Mouse (Mus musculus): Measurements from ENCODE around the gene Slc25a38. TPM values are rescaled to one million over a fixed set of nuclear protein-coding genes. Genes with fewer than 3 reads are reported as not detected.
"Not testable (repeated sequence)": the region's sequence is repeated elsewhere in the genome, so short reads cannot be mapped to it uniquely, and the experiment has no call there.

The Slc25a38 gene
- polyA plus RNA-seq, 1 experiment from 2014 or later: 30.2 TPM

GRCm38 (mm10) chr9:120108953-120109352 is 1.2 kb upstream of the Slc25a38 start:
- H3K27ac ChIP-seq; H3K4me1 ChIP-seq; ATAC-seq (ENCODE audit: insufficient number of reproducible peaks, low FRiP score, low TSS enrichment, low read depth); H3K4me3 ChIP-seq; H3K9me3 ChIP-seq; H3K9ac ChIP-seq; H3K27me3 ChIP-seq; H3K36me3 ChIP-seq; H3K4me2 ChIP-seq: not testable (repeated sequence)
- 94% methylated on average over 12 of the region's 12 CpGs for WGBS

DNA sequence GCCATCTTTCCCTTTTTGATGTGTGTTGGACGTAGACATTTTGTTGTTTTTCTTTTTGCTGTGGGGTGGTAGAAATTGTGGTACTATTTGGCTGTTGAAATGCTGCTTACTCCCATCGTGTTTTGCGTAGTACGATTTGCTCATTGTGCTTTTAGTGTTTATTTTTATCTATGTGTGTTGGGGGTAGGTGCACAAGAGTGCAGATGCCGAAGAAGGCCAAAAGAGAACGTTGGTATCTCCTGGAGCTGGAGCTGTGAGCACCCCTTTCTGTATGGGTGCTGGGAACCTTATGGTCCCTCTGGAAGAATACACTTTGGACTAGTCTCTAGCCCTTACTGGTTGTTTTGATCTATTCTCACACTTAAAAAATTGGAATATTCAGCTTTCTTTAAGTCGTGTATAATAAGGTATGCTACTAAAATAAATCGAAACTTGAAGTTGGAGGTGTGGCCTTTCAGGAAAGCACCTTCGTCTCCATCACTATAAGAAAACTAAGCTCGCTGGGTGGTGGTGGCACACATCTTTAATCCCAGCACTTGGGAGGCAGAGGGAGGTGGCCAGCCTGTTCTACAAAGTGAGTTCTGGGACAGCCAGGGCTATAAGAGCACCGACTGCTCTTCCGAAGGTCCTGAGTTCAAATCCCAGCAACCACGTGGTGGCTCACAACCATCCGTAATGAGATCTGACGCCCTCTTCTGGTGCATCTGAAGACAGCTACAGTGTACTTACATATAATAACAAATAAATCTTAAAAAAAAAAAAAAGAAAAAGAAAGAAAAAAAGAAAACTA is 1.2 kb downstream of the Slc25a38 start:
- H3K9ac ChIP-seq: no peak overlapping the region
- H3K4me2 ChIP-seq: peak overlapping the region; percentile 73
- peaks cover 3% of the 10 kb centered on the region; the same call in 1 of the 2 replicates for H3K36me3 ChIP-seq
- H3K4me3 ChIP-seq: peak overlapping the region; percentile 97
- H3K27ac ChIP-seq: peak overlapping the region; percentile 96
- no peaks in the 10 kb centered on the region for H3K27me3 ChIP-seq
- no peaks in the 10 kb centered on the region for H3K9me3 ChIP-seq
- WGBS: 77% methylated on average over 15 of the region's 15 CpGs
- H3K4me1 ChIP-seq: peaks cover 4% of the 10 kb centered on the region; the same call in 1 of the 2 replicates
- ATAC-seq (ENCODE audit: insufficient number of reproducible peaks, low FRiP score, low TSS enrichment, low read depth): no peak

DNA sequence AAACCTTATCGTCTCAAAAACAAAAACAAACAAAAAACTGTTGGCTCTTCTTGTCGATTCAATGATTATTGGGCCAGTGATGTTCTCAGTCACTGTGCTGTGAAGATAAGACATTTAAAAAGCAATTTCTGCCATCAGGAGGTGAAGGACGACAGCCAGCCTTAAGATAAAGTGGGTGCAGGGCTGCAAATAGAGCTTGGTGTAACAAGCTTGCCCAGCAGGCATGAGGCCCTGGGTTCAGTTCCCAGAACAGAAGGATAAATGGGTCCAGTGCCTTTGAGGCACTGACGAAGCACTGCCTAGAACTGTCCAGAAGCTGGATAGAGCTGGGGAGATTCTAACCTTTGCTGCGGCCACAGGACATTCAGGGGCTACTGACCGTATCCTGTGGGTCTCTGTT is 2.3 kb downstream of the Slc25a38 start:
- no peak overlapping the region for H3K27ac ChIP-seq
- no peak overlapping the region for H3K4me2 ChIP-seq
- peaks cover 9% of the 10 kb centered on the region for H3K36me3 ChIP-seq
- no peaks in the 10 kb centered on the region for H3K9me3 ChIP-seq
- H3K27me3 ChIP-seq: no peaks in the 10 kb centered on the region
- H3K4me3 ChIP-seq: no peak overlapping the region
- WGBS: 92% methylated on average over 6 of the region's 6 CpGs
- peaks cover 4% of the 10 kb centered on the region; the same call in 1 of the 2 replicates for H3K4me1 ChIP-seq
- no peak for ATAC-seq (ENCODE audit: insufficient number of reproducible peaks, low FRiP score, low TSS enrichment, low read depth)
- no peak overlapping the region for H3K9ac ChIP-seq

DNA sequence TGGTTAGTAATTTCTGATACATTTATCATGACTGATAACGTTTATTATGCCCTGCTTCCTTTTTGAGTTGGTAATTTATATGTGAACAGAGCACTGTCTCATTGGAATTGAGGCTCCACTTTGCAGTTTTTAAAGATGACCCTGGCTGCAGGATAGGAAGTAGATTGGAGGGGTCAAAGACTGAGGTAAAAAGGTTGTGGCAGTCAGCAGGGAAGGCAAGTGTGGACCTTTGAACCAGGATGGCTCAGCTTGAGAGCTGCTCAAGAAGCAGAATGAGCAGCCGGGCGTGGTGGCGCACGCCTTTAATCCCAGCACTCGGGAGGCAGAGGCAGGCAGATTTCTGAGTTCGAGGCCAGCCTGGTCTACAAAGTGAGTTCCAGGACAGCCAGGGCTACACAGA is 3.3 kb downstream of the Slc25a38 start:
- no peak overlapping the region for H3K9ac ChIP-seq
- 88% methylated on average over 7 of the region's 7 CpGs for WGBS
- no peak overlapping the region for H3K27ac ChIP-seq
- H3K4me1 ChIP-seq: peaks cover 4% of the 10 kb centered on the region; the same call in 1 of the 2 replicates
- no peaks in the 10 kb centered on the region for H3K9me3 ChIP-seq
- H3K36me3 ChIP-seq: peaks cover 19% of the 10 kb centered on the region
- H3K27me3 ChIP-seq: no peaks in the 10 kb centered on the region
- no peak overlapping the region for H3K4me3 ChIP-seq
- ATAC-seq (ENCODE audit: insufficient number of reproducible peaks, low FRiP score, low TSS enrichment, low read depth): no peak
- H3K4me2 ChIP-seq: no peak overlapping the region

DNA sequence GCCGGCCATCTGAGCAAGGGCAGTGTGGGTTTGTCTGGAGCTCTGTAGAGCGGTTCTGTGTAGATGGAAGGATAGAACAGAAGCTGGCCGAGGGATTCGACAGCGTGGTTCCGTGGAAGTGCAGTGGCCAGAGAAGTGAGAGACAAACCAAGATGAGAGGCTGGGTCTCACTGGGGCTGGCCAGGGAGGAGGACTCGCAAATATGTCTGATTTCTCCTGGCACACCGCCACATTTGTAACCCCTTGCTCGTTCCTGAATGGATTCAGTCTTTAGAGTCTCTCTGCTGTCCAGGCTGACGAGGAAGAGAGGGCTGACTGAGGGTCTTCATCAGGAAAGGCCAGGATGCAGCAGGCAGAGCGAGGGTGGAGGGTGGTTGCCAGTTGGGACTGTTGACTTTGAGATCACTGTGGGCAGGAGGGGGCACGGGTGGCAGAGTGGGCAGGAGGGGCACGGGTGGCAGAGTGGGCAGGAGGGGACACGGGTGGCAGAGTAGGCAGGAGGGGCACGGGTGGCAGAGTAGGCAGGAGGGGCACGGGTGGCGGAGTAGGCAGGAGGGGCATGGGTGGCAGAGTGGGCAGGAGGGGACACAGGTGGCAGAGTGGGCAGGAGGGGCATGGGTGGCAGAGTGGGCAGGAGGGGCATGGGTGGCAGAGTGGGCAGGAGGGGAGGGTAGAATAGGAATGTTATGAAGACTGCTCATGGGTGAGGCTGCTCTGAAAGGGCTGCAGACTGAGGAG is 4.0 kb downstream of the Slc25a38 start:
- peaks cover 23% of the 10 kb centered on the region for H3K36me3 ChIP-seq
- H3K27me3 ChIP-seq: no peaks in the 10 kb centered on the region
- H3K4me1 ChIP-seq: peaks cover 4% of the 10 kb centered on the region; the same call in 1 of the 2 replicates
- no peaks in the 10 kb centered on the region for H3K9me3 ChIP-seq
- H3K27ac ChIP-seq: no peak overlapping the region
- no peak overlapping the region for H3K9ac ChIP-seq
- ATAC-seq (ENCODE audit: insufficient number of reproducible peaks, low FRiP score, low TSS enrichment, low read depth): no peak
- no peak overlapping the region for H3K4me3 ChIP-seq
- H3K4me2 ChIP-seq: no peak overlapping the region
- WGBS: 89% methylated on average over 17 of the region's 17 CpGs

DNA sequence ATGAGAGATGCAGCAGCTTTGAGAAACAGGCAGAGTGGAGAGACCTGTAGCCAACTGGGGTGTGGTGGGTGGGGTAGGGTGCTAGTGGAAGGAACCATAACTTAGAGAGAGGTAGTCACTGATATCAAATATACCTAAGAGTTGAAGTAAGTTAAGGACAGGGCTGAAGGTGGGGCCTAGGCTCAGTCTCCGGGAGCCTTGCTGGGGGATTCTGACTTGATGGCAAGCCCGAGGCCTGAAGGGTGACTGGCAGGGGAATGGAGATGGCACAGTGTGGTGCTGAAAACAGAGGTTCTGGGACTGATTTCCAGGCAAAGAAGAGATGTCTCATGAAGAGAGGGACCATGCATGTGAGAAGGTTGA is 4.6 kb downstream of the Slc25a38 start:
- Histone ChIP-seq H3K4me3 (no peak overlapping the region), H3K9me3 (no peaks in the 10 kb centered on the region), H3K27ac (no peak overlapping the region), H3K27me3 (no peaks in the 10 kb centered on the region), H3K36me3 (peaks cover 28% of the 10 kb centered on the region), H3K4me1 (peaks cover 4% of the 10 kb centered on the region; the same call in 1 of the 2 replicates), H3K9ac (no peak overlapping the region), H3K4me2 (no peak overlapping the region)
- 95% methylated on average over 2 of the region's 2 CpGs for WGBS
- no peak for ATAC-seq (ENCODE audit: insufficient number of reproducible peaks, low FRiP score, low TSS enrichment, low read depth)

DNA sequence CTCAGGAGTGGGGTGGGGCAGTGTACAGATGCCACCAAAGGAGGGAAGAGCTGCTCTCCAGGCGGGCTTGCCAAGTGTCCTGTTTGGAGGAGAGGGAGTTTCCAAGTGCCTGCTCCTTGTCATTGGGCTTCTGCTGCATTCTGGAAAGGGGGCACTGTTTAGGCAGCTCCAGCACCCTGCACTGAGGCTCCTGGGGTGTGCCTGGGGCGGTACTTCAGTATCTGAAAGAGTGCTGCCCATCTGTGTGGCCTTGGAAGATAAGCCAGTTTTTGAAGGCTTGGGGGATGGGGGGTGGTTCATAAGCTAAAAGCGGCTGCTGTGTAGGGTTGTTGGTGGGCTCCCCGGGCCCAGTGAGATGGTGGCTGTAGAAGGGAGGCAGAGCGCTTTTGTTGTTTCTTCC is 5.4 kb downstream of the Slc25a38 start:
- Histone ChIP-seq H3K36me3 (peaks cover 36% of the 10 kb centered on the region), H3K9me3 (no peaks in the 10 kb centered on the region), H3K4me1 (peaks cover 4% of the 10 kb centered on the region; the same call in 1 of the 2 replicates), H3K9ac (no peak overlapping the region), H3K4me2 (no peak overlapping the region), H3K4me3 (no peak overlapping the region), H3K27me3 (no peaks in the 10 kb centered on the region), H3K27ac (0 out of 2 replicates have a peak overlapping the region, but pooled peaks have one; percentile 17)
- no peak for ATAC-seq (ENCODE audit: insufficient number of reproducible peaks, low FRiP score, low TSS enrichment, low read depth)
- 79% methylated on average over 5 of the region's 5 CpGs for WGBS

DNA sequence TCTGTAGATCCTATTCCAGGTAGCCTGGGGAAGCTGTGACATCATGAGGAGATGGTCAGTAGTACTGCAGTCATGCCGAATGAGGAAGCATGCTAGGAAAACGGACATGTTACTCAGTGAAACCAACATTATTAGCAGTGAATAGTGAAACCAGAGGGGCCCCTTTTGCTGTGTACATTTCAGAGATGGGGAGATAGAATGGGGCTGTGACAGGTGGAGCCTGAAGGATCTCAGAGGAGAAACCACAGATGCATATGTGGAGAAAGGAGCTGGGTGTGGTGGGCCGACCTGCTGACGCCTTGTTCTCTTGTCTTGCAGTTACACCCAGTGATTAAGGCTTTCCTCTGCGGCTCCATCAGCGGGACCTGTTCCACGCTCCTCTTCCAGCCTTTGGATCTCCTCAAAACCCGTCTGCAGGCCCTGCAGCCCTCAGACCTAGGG is 6.0 kb downstream of the Slc25a38 start:
- no peak for ATAC-seq (ENCODE audit: insufficient number of reproducible peaks, low FRiP score, low TSS enrichment, low read depth)
- Histone ChIP-seq H3K27ac (no peak overlapping the region), H3K36me3 (peaks cover 43% of the 10 kb centered on the region), H3K9me3 (no peaks in the 10 kb centered on the region), H3K9ac (no peak overlapping the region), H3K4me2 (no peak overlapping the region), H3K4me1 (peaks cover 1% of the 10 kb centered on the region; the same call in 1 of the 2 replicates), H3K4me3 (no peak overlapping the region), H3K27me3 (no peaks in the 10 kb centered on the region)
- WGBS: 86% methylated on average over 8 of the region's 8 CpGs

DNA sequence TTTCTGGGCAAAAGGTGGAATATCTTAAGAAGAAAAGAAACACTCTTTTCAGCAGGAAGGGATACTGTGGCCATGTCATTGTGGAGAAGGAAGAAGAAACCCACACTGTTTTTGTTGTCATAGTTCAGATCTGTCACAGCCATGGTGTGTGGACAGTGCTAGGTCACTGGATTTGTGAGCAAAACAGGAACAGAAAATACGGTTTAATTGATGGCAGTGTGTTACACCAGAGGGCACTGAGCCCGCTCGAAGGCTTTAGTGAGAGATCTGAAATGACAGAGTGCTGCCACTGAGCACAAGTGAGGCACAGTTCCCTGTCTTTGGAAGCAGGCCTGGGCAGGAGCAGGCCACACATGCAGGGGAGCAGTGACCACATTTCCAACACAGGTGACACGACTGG is 8.0 kb downstream of the Slc25a38 start:
- no peak for ATAC-seq (ENCODE audit: insufficient number of reproducible peaks, low FRiP score, low TSS enrichment, low read depth)

GRCm38 (mm10) chr9:120120503-120120902 is 10.3 kb downstream of the Slc25a38 start:
- H3K27me3 ChIP-seq: no peaks in the 10 kb centered on the region
- H3K36me3 ChIP-seq: peaks cover 67% of the 10 kb centered on the region
- H3K27ac ChIP-seq: no peak overlapping the region
- no peak overlapping the region for H3K4me3 ChIP-seq
- H3K4me1 ChIP-seq: no peaks in the 10 kb centered on the region
- H3K9ac ChIP-seq: no peak overlapping the region
- 93% methylated on average over 7 of the region's 7 CpGs for WGBS
- H3K4me2 ChIP-seq: no peak overlapping the region
- no peaks in the 10 kb centered on the region for H3K9me3 ChIP-seq
- no peak for ATAC-seq (ENCODE audit: insufficient number of reproducible peaks, low FRiP score, low TSS enrichment, low read depth)

More for the DNA sequence above, 8.0 kb downstream of the Slc25a38 start:
- Histone ChIP-seq H3K27ac (no peak overlapping the region), H3K27me3 (no peaks in the 10 kb centered on the region), H3K9me3 (no peaks in the 10 kb centered on the region), H3K4me1 (no peaks in the 10 kb centered on the region), H3K9ac (no peak overlapping the region), H3K4me3 (no peak overlapping the region), H3K36me3 (peaks cover 54% of the 10 kb centered on the region), H3K4me2 (no peak overlapping the region)
- WGBS: 83% methylated on average over 4 of the region's 4 CpGs

GRCm38 (mm10) chr9:120126868-120127267 is 16.7 kb downstream of the Slc25a38 start:
- Histone ChIP-seq H3K4me1 (peaks cover 15% of the 10 kb centered on the region), H3K9ac (peak overlapping the region; percentile 37; the same call in 1 of the 2 replicates), H3K36me3 (peaks cover 53% of the 10 kb centered on the region), H3K4me3 (peak overlapping the region; percentile 100), H3K27ac (peak overlapping the region; percentile 88), H3K9me3 (no peaks in the 10 kb centered on the region), H3K27me3 (no peaks in the 10 kb centered on the region), H3K4me2 (peak overlapping the region; percentile 54)
- WGBS: 53% methylated on average over 11 of the region's 11 CpGs
- no peak for ATAC-seq (ENCODE audit: insufficient number of reproducible peaks, low FRiP score, low TSS enrichment, low read depth)

Data from limb, embryonic 15.5 days (tissue).